Mouse (Mus musculus): ENCODE data around the gene Nemp1. TPM values are rescaled to one million over a fixed set of nuclear protein-coding genes. Genes with fewer than 3 reads are reported as not detected.
A peak's percentile ranks its signal among the peaks of the same experiment; 100 is the strongest.

Nemp1 gene
- polyA plus RNA-seq, 1 experiment from 2014 or later, result 12.5 TPM

GRCm38 (mm10) chr10:127739661-127740161, 73.0 kb downstream of the Nemp1 start:
- under 1% methylated on average over 44 of the region's 55 CpGs for WGBS
- Histone ChIP-seq H3K27ac (replicated peaks; ENCODE audit: low read depth, low read length) (peak overlapping the region; percentile 73), H3K4me3 (ENCODE audit: low read depth, low read length) (peak overlapping the region; percentile 89), H3K27me3 (ENCODE audit: control insufficient read depth, insufficient read depth, low read length) (no peaks in the 10 kb centered on the region), H3K36me3 (ENCODE audit: control insufficient read depth, insufficient read depth, low read length) (peaks cover 29% of the 10 kb centered on the region), H3K4me1 (ENCODE audit: control insufficient read depth, insufficient read depth, low read length) (no peaks in the 10 kb centered on the region), H3K4me2 (ENCODE audit: low read depth, severe bottlenecking) (peak overlapping the region; percentile 77), H3K9me3 (ENCODE audit: control insufficient read depth, low read length) (no peaks in the 10 kb centered on the region), H3K9ac (ENCODE audit: low read length) (peak overlapping the region; percentile 98)
- peak; percentile 50; the same call in 1 of the 2 replicates for ATAC-seq (ENCODE audit: insufficient number of reproducible peaks, low FRiP score, low TSS enrichment, low read depth)
- peak; percentile 70 for DNase-seq (ENCODE audit: low spot score)

DNA sequence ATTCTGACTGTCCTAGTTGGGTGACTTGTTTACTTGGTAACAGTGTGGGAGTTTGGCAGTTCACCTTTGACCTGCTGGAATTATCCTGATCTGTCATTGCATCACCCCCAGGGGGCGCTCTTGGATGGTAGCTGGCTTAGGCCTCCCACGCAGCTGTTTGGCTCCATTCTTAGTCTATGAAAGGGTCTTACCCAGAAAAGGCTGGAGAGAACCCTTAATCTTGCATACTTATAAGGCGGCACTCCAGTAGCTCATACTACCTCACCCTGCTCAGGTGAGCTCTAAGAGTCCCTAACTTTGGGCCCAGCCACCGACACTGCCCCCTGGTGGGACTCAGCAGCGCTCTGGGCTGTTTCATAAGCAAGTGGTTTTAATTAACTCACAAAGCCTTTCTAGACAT, 78.0 kb downstream of the Nemp1 start:
- WGBS, result 64% methylated on average over 5 of the region's 5 CpGs
- no peak overlapping the region for H3K4me3 ChIP-seq (ENCODE audit: low read depth, low read length)
- H3K4me1 ChIP-seq (ENCODE audit: control insufficient read depth, insufficient read depth, low read length), result no peaks in the 10 kb centered on the region
- no peak overlapping the region for H3K9ac ChIP-seq (ENCODE audit: low read length)
- ATAC-seq (ENCODE audit: insufficient number of reproducible peaks, low FRiP score, low TSS enrichment, low read depth), result no peak
- H3K27me3 ChIP-seq (ENCODE audit: control insufficient read depth, insufficient read depth, low read length), result no peaks in the 10 kb centered on the region
- H3K27ac ChIP-seq (replicated peaks; ENCODE audit: low read depth, low read length), result no peak overlapping the region
- H3K36me3 ChIP-seq (ENCODE audit: control insufficient read depth, insufficient read depth, low read length), result peaks cover 40% of the 10 kb centered on the region
- no peak overlapping the region for H3K4me2 ChIP-seq (ENCODE audit: low read depth, severe bottlenecking)
- DNase-seq (ENCODE audit: low spot score), result peak; percentile 62
- no peaks in the 10 kb centered on the region for H3K9me3 ChIP-seq (ENCODE audit: control insufficient read depth, low read length)

DNA sequence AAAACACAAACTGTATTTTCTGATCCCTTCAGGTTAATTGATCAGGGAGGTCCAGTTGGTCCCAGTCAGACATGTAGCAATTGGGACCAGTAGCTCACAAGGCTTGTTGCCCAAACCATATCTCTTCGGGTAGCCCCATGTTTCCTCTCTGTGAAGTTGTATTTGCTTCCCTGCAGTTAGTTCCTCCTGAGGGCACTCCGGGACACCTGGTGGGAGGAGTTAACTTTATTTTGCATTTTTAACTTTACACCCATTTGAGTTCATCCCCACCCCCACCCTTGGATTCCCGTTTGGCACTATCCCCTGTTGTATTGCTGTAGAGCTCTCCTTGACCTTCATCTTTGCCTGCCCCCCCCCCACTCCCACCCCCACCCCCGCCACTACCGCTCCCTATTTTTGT, 79.2 kb downstream of the Nemp1 start:
- Histone ChIP-seq H3K9me3 (ENCODE audit: control insufficient read depth, low read length) (no peaks in the 10 kb centered on the region), H3K4me1 (ENCODE audit: control insufficient read depth, insufficient read depth, low read length) (no peaks in the 10 kb centered on the region), H3K36me3 (ENCODE audit: control insufficient read depth, insufficient read depth, low read length) (peaks cover 40% of the 10 kb centered on the region), H3K4me2 (ENCODE audit: low read depth, severe bottlenecking) (no peak overlapping the region), H3K9ac (ENCODE audit: low read length) (no peak overlapping the region), H3K4me3 (ENCODE audit: low read depth, low read length) (no peak overlapping the region), H3K27me3 (ENCODE audit: control insufficient read depth, insufficient read depth, low read length) (no peaks in the 10 kb centered on the region), H3K27ac (replicated peaks; ENCODE audit: low read depth, low read length) (no peak overlapping the region)
- no peak for ATAC-seq (ENCODE audit: insufficient number of reproducible peaks, low FRiP score, low TSS enrichment, low read depth)
- no peak for DNase-seq (ENCODE audit: low spot score)
- WGBS, result 75% methylated on average over 5 of the region's 5 CpGs

DNA sequence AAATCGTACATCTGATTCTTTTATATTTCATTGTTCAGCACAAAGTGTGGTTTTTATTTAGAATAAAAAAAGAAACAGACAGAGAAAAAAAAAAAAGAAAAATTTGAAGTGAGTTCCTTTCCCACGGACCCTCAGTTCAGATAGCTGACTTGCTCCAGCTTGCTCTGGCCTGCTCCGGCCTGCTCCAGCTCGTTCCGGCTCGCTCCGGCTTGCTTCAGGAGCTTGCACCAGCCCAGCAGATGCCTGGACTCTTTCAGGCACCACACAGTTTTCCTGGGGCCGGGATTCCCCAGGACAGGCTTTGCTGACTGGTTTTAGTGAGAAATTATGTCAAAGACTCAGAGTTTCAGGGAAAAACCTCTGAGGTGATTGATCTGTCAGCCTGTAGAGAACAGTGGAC, 80.6 kb downstream of the Nemp1 start:
- 90% methylated on average over 8 of the region's 8 CpGs for WGBS
- Histone ChIP-seq H3K27me3 (ENCODE audit: control insufficient read depth, insufficient read depth, low read length) (no peaks in the 10 kb centered on the region), H3K36me3 (ENCODE audit: control insufficient read depth, insufficient read depth, low read length) (peaks cover 33% of the 10 kb centered on the region), H3K9me3 (ENCODE audit: control insufficient read depth, low read length) (no peaks in the 10 kb centered on the region), H3K9ac (ENCODE audit: low read length) (no peak overlapping the region), H3K4me2 (ENCODE audit: low read depth, severe bottlenecking) (no peak overlapping the region), H3K4me3 (ENCODE audit: low read depth, low read length) (no peak overlapping the region), H3K4me1 (ENCODE audit: control insufficient read depth, insufficient read depth, low read length) (no peaks in the 10 kb centered on the region), H3K27ac (replicated peaks; ENCODE audit: low read depth, low read length) (no peak overlapping the region)
- DNase-seq (ENCODE audit: low spot score) (no peak), ATAC-seq (ENCODE audit: insufficient number of reproducible peaks, low FRiP score, low TSS enrichment, low read depth) (no peak)

DNA sequence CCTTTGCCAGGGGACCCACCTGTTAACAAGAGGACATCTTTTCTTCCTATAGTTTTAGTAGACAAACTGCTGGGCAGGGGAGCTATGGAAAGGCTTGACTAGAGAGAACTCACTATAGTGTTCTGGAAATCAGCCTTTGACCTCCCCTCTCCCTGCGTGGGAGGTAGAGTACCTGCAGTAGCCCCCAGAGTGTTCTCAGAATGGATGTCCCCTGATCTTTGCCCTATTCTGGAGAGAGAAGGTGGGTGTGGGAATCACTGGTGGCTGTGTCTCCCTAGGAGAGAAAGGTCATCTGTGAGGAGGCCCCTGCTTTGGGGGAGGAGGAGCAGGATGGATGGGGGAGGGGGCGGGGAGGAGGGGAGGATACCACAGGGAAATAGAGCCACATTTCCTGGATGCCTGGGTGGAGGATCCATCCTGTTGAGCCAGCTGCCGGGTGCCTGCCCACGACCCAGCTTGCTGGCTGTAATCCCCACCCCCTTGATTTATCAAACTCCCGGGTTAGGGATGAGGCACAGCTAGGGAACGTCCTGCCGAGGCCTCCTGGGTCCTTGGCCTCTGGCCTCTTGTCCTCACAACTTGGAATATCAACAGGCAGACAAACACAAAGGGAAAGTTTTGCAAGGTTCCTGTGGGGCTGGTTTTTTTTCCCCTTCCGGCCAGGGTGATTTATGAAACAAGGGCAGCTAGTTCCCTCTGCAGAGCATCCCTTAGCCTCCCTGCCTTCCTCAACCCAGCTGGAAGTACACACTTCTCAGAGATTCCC, 82.3 kb downstream of the Nemp1 start:
- H3K9me3 ChIP-seq (ENCODE audit: control insufficient read depth, low read length), result no peaks in the 10 kb centered on the region
- 8% methylated on average over 8 of the region's 8 CpGs for WGBS
- no peak overlapping the region for H3K4me2 ChIP-seq (ENCODE audit: low read depth, severe bottlenecking)
- H3K4me3 ChIP-seq (ENCODE audit: low read depth, low read length), result no peak overlapping the region
- no peak overlapping the region for H3K9ac ChIP-seq (ENCODE audit: low read length)
- no peaks in the 10 kb centered on the region for H3K4me1 ChIP-seq (ENCODE audit: control insufficient read depth, insufficient read depth, low read length)
- H3K36me3 ChIP-seq (ENCODE audit: control insufficient read depth, insufficient read depth, low read length), result peaks cover 16% of the 10 kb centered on the region
- H3K27me3 ChIP-seq (ENCODE audit: control insufficient read depth, insufficient read depth, low read length), result no peaks in the 10 kb centered on the region
- no peak overlapping the region for H3K27ac ChIP-seq (replicated peaks; ENCODE audit: low read depth, low read length)
- no peak for ATAC-seq (ENCODE audit: insufficient number of reproducible peaks, low FRiP score, low TSS enrichment, low read depth)
- DNase-seq (ENCODE audit: low spot score), result no peak

GRCm38 (mm10) chr10:127750136-127750777, 83.6 kb downstream of the Nemp1 start:
- H3K27me3 ChIP-seq (ENCODE audit: control insufficient read depth, insufficient read depth, low read length), result no peaks in the 10 kb centered on the region
- no peak overlapping the region for H3K4me3 ChIP-seq (ENCODE audit: low read depth, low read length)
- DNase-seq (ENCODE audit: low spot score) (no peak), ATAC-seq (ENCODE audit: insufficient number of reproducible peaks, low FRiP score, low TSS enrichment, low read depth) (no peak)
- H3K27ac ChIP-seq (replicated peaks; ENCODE audit: low read depth, low read length), result no peak overlapping the region
- peaks cover 7% of the 10 kb centered on the region; the same call in 1 of the 2 replicates for H3K36me3 ChIP-seq (ENCODE audit: control insufficient read depth, insufficient read depth, low read length)
- no peak overlapping the region for H3K9ac ChIP-seq (ENCODE audit: low read length)
- no peaks in the 10 kb centered on the region for H3K4me1 ChIP-seq (ENCODE audit: control insufficient read depth, insufficient read depth, low read length)
- 47% methylated on average over 24 of the region's 24 CpGs for WGBS
- H3K4me2 ChIP-seq (ENCODE audit: low read depth, severe bottlenecking), result no peak overlapping the region; the same call in 1 of the 2 replicates
- H3K9me3 ChIP-seq (ENCODE audit: control insufficient read depth, low read length), result no peaks in the 10 kb centered on the region

Other genes starting within 250 kb of the Nemp1 start
- 0.21 and 0.34 TPM in 2 replicates for gene Stac3, start 165.2 kb upstream of the Nemp1 start, polyA plus RNA-seq (2014; fragmentation: Nextera tagmentation; extraction: Ambion mirVana)
- 0.48 and 0.96 TPM in 2 replicates for gene Ndufa4l2, start 151.9 kb upstream of the Nemp1 start, polyA plus RNA-seq (2014; fragmentation: Nextera tagmentation; extraction: Ambion mirVana)
- gene Shmt2, start 144.5 kb upstream of the Nemp1 start, polyA plus RNA-seq (2014; fragmentation: Nextera tagmentation; extraction: Ambion mirVana), result 102 and 104 TPM in 2 replicates
- 0.95 and 1.2 TPM in 2 replicates for gene Nxph4, start 132.3 kb upstream of the Nemp1 start, polyA plus RNA-seq (2014; fragmentation: Nextera tagmentation; extraction: Ambion mirVana)
- gene Lrp1, start 45.8 kb upstream of the Nemp1 start, polyA plus RNA-seq (2014; fragmentation: Nextera tagmentation; extraction: Ambion mirVana), result 57.6 and 63.2 TPM in 2 replicates
- 5.7 and 7.2 TPM in 2 replicates for gene Stat6, start 23.9 kb upstream of the Nemp1 start, polyA plus RNA-seq (2014; fragmentation: Nextera tagmentation; extraction: Ambion mirVana)
- gene Nab2, start 1.7 kb downstream of the Nemp1 start, polyA plus RNA-seq (2014; fragmentation: Nextera tagmentation; extraction: Ambion mirVana), result 12.7 and 13.1 TPM in 2 replicates
- 0.40 and 0.61 TPM in 2 replicates for gene Myo1a, start 38.3 kb downstream of the Nemp1 start, polyA plus RNA-seq (2014; fragmentation: Nextera tagmentation; extraction: Ambion mirVana)
- 1.9 and 2.9 TPM in 2 replicates for gene Tac2, start 57.6 kb downstream of the Nemp1 start, polyA plus RNA-seq (2014; fragmentation: Nextera tagmentation; extraction: Ambion mirVana)
- 7.2 and 7.7 TPM in 2 replicates for gene Zbtb39, start 72.6 kb downstream of the Nemp1 start, polyA plus RNA-seq (2014; fragmentation: Nextera tagmentation; extraction: Ambion mirVana)
- gene Gpr182, start 84.8 kb downstream of the Nemp1 start, polyA plus RNA-seq (2014; fragmentation: Nextera tagmentation; extraction: Ambion mirVana), result 0.27 and 0.33 TPM in 2 replicates
- not detected in 2 replicates for gene Rdh1, start 92.8 kb downstream of the Nemp1 start, polyA plus RNA-seq (2014; fragmentation: Nextera tagmentation; extraction: Ambion mirVana)
- gene Rdh16f1, start 92.9 kb downstream of the Nemp1 start, polyA plus RNA-seq (2014; fragmentation: Nextera tagmentation; extraction: Ambion mirVana), result not detected in 2 replicates
- gene Rdh9, start 109.5 kb downstream of the Nemp1 start, polyA plus RNA-seq (2014; fragmentation: Nextera tagmentation; extraction: Ambion mirVana), result 0.11 TPM in 1 of 2 replicates, not detected in the other
- not detected in 2 replicates for gene Rdh16, start 134.3 kb downstream of the Nemp1 start, polyA plus RNA-seq (2014; fragmentation: Nextera tagmentation; extraction: Ambion mirVana)
- gene Rdh19, start 183.0 kb downstream of the Nemp1 start, polyA plus RNA-seq (2014; fragmentation: Nextera tagmentation; extraction: Ambion mirVana), result not detected in 2 replicates
- not detected in 2 replicates for gene Rdh16f2, start 199.6 kb downstream of the Nemp1 start, polyA plus RNA-seq (2014; fragmentation: Nextera tagmentation; extraction: Ambion mirVana)
- not detected in 2 replicates for gene Rdh7, start 221.9 kb downstream of the Nemp1 start, polyA plus RNA-seq (2014; fragmentation: Nextera tagmentation; extraction: Ambion mirVana)
- gene Sdr9c7, start 231.6 kb downstream of the Nemp1 start, polyA plus RNA-seq (2014; fragmentation: Nextera tagmentation; extraction: Ambion mirVana), result not detected in 2 replicates

Data from limb, embryonic 11.5 days (tissue).